Mouse (Mus musculus): Measurements from ENCODE around the gene Esrrg.

Esrrg gene

GRCm38 (mm10) chr1:187706046-187706445, 97.5 kb downstream of the Esrrg start:
- DNase-seq (ENCODE audit: low spot score) = no peak

GRCm38 (mm10) chr1:187707176-187707575, 98.6 kb downstream of the Esrrg start:
- DNase-seq (ENCODE audit: low spot score) = no peak

- no peak for DNase-seq (ENCODE audit: low spot score)
These were observed 101.9 kb downstream of the Esrrg start for GRCm38 (mm10) chr1:187710434-187710948.

- DNase-seq (ENCODE audit: low spot score) = no peak
These were observed 112.4 kb downstream of the Esrrg start for GRCm38 (mm10) chr1:187721035-187721434.

- no peak for DNase-seq (ENCODE audit: low spot score)
These were observed 113.4 kb downstream of the Esrrg start for GRCm38 (mm10) chr1:187722016-187722415.

- no peak for DNase-seq (ENCODE audit: low spot score)
These were observed 116.1 kb downstream of the Esrrg start for GRCm38 (mm10) chr1:187724651-187725050.

GRCm38 (mm10) chr1:187725351-187725750, 116.8 kb downstream of the Esrrg start:
- no peak for DNase-seq (ENCODE audit: low spot score)

- no peak for DNase-seq (ENCODE audit: low spot score)
These were observed 122.6 kb downstream of the Esrrg start for GRCm38 (mm10) chr1:187731171-187731570.

GRCm38 (mm10) chr1:187736507-187736906, 127.9 kb downstream of the Esrrg start:
- DNase-seq (ENCODE audit: low spot score) = peak; percentile 10

GRCm38 (mm10) chr1:187737296-187737695, 128.7 kb downstream of the Esrrg start:
- no peak for DNase-seq (ENCODE audit: low spot score)

- DNase-seq (ENCODE audit: low spot score) = no peak
These were observed 131.9 kb downstream of the Esrrg start for GRCm38 (mm10) chr1:187740531-187740930.

- no peak for DNase-seq (ENCODE audit: low spot score)
These were observed 132.7 kb downstream of the Esrrg start for GRCm38 (mm10) chr1:187741306-187741705.

GRCm38 (mm10) chr1:187742071-187742470, 133.5 kb downstream of the Esrrg start:
- DNase-seq (ENCODE audit: low spot score) = no peak

GRCm38 (mm10) chr1:187749294-187749693, 140.7 kb downstream of the Esrrg start:
- no peak for DNase-seq (ENCODE audit: low spot score)

GRCm38 (mm10) chr1:187749931-187750330, 141.3 kb downstream of the Esrrg start:
- DNase-seq (ENCODE audit: low spot score) = no peak

- DNase-seq (ENCODE audit: low spot score) = no peak
These were observed 146.9 kb downstream of the Esrrg start for GRCm38 (mm10) chr1:187755528-187755927.

GRCm38 (mm10) chr1:187757981-187758380, 149.4 kb downstream of the Esrrg start:
- no peak for DNase-seq (ENCODE audit: low spot score)

GRCm38 (mm10) chr1:187758546-187758945, 150.0 kb downstream of the Esrrg start:
- no peak for DNase-seq (ENCODE audit: low spot score)

- DNase-seq (ENCODE audit: low spot score) = no peak
These were observed 150.9 kb downstream of the Esrrg start for GRCm38 (mm10) chr1:187759536-187759935.

- no peak for DNase-seq (ENCODE audit: low spot score)
These were observed 154.3 kb downstream of the Esrrg start for GRCm38 (mm10) chr1:187762641-187763450.

- DNase-seq (ENCODE audit: low spot score) = no peak
These were observed 154.8 kb downstream of the Esrrg start for GRCm38 (mm10) chr1:187763451-187763755.

- DNase-seq (ENCODE audit: low spot score) = no peak
These were observed 155.2 kb downstream of the Esrrg start for GRCm38 (mm10) chr1:187763821-187764220.

- DNase-seq (ENCODE audit: low spot score) = no peak
These were observed 157.0 kb downstream of the Esrrg start for GRCm38 (mm10) chr1:187765577-187765976.

GRCm38 (mm10) chr1:187767355-187767754, 158.8 kb downstream of the Esrrg start:
- DNase-seq (ENCODE audit: low spot score) = no peak

All from embryo, embryonic 10 days (tissue).